Comparison of ENCODE assay signal across 16 mouse cellular contexts in the genomic region with DNA sequence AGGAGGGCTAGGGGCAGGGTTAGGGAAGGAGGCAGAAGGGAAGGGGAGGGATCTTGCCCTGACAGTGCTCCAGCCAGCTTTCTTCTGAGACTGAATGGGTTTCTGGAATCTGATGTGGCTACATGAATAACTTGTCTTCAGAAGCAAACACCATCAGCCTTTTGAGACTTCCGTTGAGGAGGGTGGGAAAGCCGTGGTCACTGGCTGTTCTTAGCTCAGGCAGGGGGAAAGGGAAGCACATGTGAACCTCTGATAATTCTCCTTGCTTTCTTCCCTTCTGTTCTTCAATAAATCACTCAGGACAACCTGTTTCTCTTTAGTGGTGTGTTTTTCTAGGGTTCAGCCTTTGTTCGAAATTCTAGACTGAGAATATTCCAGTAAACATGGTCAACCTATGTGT.
"Had no signal": no experiment of that assay in that cellular context is flagged by ENCODE, and none has a peak within 500 bp of the region (broad histone marks: within the 10 kb centered on the region; RNA-seq: fewer than 3 reads in every experiment).

No protein-coding gene starts in this region.

- DNase-seq: lung, adult 18-20 months; lung, postnatal 14 days; lung, postnatal 4 days; right cerebral cortex, postnatal 14 days; thymus, adult 18-20 months; thymus, postnatal 14 days; thymus, postnatal 36 days had no signal

- H3K4me1 ChIP-seq: limb, embryonic 15.5 days; lung, embryonic 15.5 days; midbrain, embryonic 12.5 days; midbrain, embryonic 15.5 days; neural tube, embryonic 12.5 days; stomach, embryonic 15.5 days had no signal

- H3K27ac ChIP-seq: limb, embryonic 15.5 days; liver, embryonic 14.5 days; lung, embryonic 15.5 days; midbrain, embryonic 12.5 days; midbrain, embryonic 15.5 days; neural tube, embryonic 12.5 days; stomach, embryonic 15.5 days; stomach, postnatal 0 days had no signal

- ATAC-seq: lung, postnatal 0 days; midbrain, embryonic 15.5 days had no signal

- H3K27me3 ChIP-seq: limb, embryonic 15.5 days; lung, embryonic 15.5 days; midbrain, embryonic 15.5 days; neural tube, embryonic 12.5 days; stomach, embryonic 15.5 days had no signal

- H3K9ac ChIP-seq: limb, embryonic 15.5 days; liver, embryonic 14.5 days; lung, embryonic 15.5 days; midbrain, embryonic 12.5 days; midbrain, embryonic 15.5 days; neural tube, embryonic 12.5 days; stomach, embryonic 15.5 days had no signal

- H3K4me2 ChIP-seq: limb, embryonic 15.5 days; lung, embryonic 15.5 days; midbrain, embryonic 12.5 days; midbrain, embryonic 15.5 days; neural tube, embryonic 12.5 days; stomach, embryonic 15.5 days had no signal

- H3K9me3 ChIP-seq: limb, embryonic 15.5 days; lung, embryonic 15.5 days; midbrain, embryonic 12.5 days; midbrain, embryonic 15.5 days; neural tube, embryonic 12.5 days; stomach, embryonic 15.5 days had no signal

- H3K36me3 ChIP-seq: limb, embryonic 15.5 days; lung, embryonic 15.5 days; midbrain, embryonic 12.5 days; midbrain, embryonic 15.5 days; neural tube, embryonic 12.5 days; stomach, embryonic 15.5 days had no signal

- H3K4me3 ChIP-seq: limb, embryonic 15.5 days; lung, embryonic 15.5 days; midbrain, embryonic 12.5 days; midbrain, embryonic 15.5 days; neural tube, embryonic 12.5 days; stomach, embryonic 15.5 days had no signal
